Mouse (Mus musculus): ENCODE results near the gene Ccdc146.
A peak's percentile ranks its signal among the peaks of the same experiment; 100 is the strongest.

The Ccdc146 gene

GRCm38 (mm10) chr5:21424614-21425602 is at the start of gene Ccdc146, which contains the start of gene Fam185a:
Ccdc146 (minus strand) TSS chr5:21424677.
Fam185a (plus strand) TSS chr5:21424958.
- peak; percentile 97 for DNase-seq (ENCODE audit: low spot score)

- no peak for DNase-seq (ENCODE audit: low spot score)
These were observed 43.6 kb upstream of the Ccdc146 start for GRCm38 (mm10) chr5:21468100-21468499.

- no peak for DNase-seq (ENCODE audit: low spot score)
These were observed 42.9 kb upstream of the Ccdc146 start for GRCm38 (mm10) chr5:21467387-21467786.

GRCm38 (mm10) chr5:21440833-21441530 is 16.5 kb upstream of the Ccdc146 start:
- DNase-seq (ENCODE audit: low spot score): no peak

- no peak for DNase-seq (ENCODE audit: low spot score)
These were observed 15.1 kb upstream of the Ccdc146 start for GRCm38 (mm10) chr5:21439446-21440110.

- DNase-seq (ENCODE audit: low spot score): no peak
These were observed 14.0 kb upstream of the Ccdc146 start for GRCm38 (mm10) chr5:21438428-21438827.

GRCm38 (mm10) chr5:21436471-21436975 is 12.0 kb upstream of the Ccdc146 start:
- DNase-seq (ENCODE audit: low spot score): no peak

- no peak for DNase-seq (ENCODE audit: low spot score)
These were observed 9.9 kb upstream of the Ccdc146 start for GRCm38 (mm10) chr5:21434148-21434929.

GRCm38 (mm10) chr5:21426666-21427065 is 2.2 kb upstream of the Ccdc146 start:
- no peak for DNase-seq (ENCODE audit: low spot score)

GRCm38 (mm10) chr5:21420609-21421008 is 3.9 kb downstream of the Ccdc146 start:
- peak; percentile 47 for DNase-seq (ENCODE audit: low spot score)

GRCm38 (mm10) chr5:21418613-21419012 is 5.9 kb downstream of the Ccdc146 start:
- no peak for DNase-seq (ENCODE audit: low spot score)

- DNase-seq (ENCODE audit: low spot score): no peak
These were observed 10.2 kb downstream of the Ccdc146 start for GRCm38 (mm10) chr5:21414116-21414820.

- DNase-seq (ENCODE audit: low spot score): no peak
These were observed 11.2 kb downstream of the Ccdc146 start for GRCm38 (mm10) chr5:21413322-21413721.

- DNase-seq (ENCODE audit: low spot score): no peak
These were observed 12.4 kb downstream of the Ccdc146 start for GRCm38 (mm10) chr5:21412056-21412455.

GRCm38 (mm10) chr5:21411261-21411666 is 13.2 kb downstream of the Ccdc146 start:
- DNase-seq (ENCODE audit: low spot score): no peak

- peak; percentile 10 for DNase-seq (ENCODE audit: low spot score)
These were observed 29.2 kb downstream of the Ccdc146 start for GRCm38 (mm10) chr5:21395205-21395840.

- DNase-seq (ENCODE audit: low spot score): no peak
These were observed 29.9 kb downstream of the Ccdc146 start for GRCm38 (mm10) chr5:21394562-21394961.

- no peak for DNase-seq (ENCODE audit: low spot score)
These were observed 32.7 kb downstream of the Ccdc146 start for GRCm38 (mm10) chr5:21391616-21392384.

GRCm38 (mm10) chr5:21388855-21389254 is 35.6 kb downstream of the Ccdc146 start:
- no peak for DNase-seq (ENCODE audit: low spot score)

All from MN1 (cell line).